Comparison of ENCODE assay signal across 8 mouse cellular contexts in the genomic region with DNA sequence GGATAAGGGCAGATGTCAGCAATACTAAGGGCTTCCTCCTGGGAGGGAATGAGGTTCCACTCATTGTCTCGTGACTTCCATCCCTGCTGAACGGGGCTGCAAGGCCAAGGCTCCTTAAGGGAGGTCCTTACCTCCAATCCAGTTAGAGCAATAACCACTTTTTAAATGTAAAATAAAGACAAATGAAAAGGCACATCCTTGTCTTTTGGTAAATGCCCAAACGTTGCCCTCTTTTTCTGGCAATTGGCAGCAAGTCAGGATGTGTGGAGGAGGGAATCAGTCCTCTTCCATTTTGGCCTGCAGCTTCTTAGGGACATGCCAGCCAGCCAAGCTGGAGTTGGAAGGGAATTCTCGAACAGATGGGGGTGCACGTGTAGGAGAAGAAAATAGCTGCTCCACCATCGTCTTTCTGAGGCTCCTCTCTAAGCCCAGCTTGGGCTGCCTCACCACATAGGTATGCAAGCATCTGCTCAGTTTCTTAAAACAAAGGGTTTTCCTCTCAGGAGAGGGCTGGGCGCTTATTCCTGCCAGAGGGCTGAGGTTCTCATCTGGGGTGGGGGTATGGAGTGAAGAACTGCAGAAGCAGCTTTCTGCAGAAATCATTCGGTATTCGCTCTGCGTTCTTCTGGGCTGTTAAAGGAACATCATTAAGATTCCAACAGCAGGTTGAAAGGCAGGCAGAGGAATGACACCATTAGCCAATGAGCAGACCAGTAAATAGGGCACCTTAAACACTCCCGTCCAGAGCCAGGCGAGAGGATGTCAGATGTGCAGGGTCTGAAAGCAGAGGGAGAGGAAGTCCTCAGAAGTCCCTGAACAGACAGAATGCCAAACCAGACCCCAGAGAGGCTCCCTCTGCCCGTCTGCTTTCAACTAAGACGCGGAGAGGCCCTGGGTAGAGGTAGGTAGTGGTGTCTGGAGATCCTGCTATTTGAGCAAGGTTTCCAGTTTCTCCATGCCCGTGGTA. TPM values are rescaled to one million over a fixed set of nuclear protein-coding genes. Genes with fewer than 3 reads are reported as not detected.
A peak's percentile ranks its signal among the peaks of the same experiment; 100 is the strongest.
DNase-seq lines count a peak whose midpoint lies in the region; ATAC-seq and TF ChIP-seq lines count a peak whose summit lies in the region.
"Had no signal": no experiment of that assay in that cellular context is flagged by ENCODE, and none has a peak within 500 bp of the region (broad histone marks: within the 10 kb centered on the region; RNA-seq: fewer than 3 reads in every experiment).

No protein-coding gene starts in this region.

- peak; percentile 90 to 91 for DNase-seq in cerebellum, postnatal 25 days
- peak; percentile 78 to 85 for DNase-seq in layer of hippocampus, adult 2 months (ENCODE audit: low spot score in 2 of 2)
- no peak for DNase-seq in urinary bladder, postnatal 14 days (ENCODE audit: low spot score)
- no peak for DNase-seq in ovary, postnatal 36 days (ENCODE audit: low spot score)
- DNase-seq in spleen, postnatal 14 days (ENCODE audit: low spot score in 2 of 2), result no peak

- H3K27ac ChIP-seq in layer of hippocampus, adult 2 months, result peak overlapping the region; percentile 84
- H3K27ac ChIP-seq in neural tube, embryonic 13.5 days (replicated peaks), result peak overlapping the region; percentile 74
- H3K27ac ChIP-seq: liver, embryonic 15.5 days had no signal

- peak overlapping the region; percentile 49 for H3K9ac ChIP-seq in neural tube, embryonic 13.5 days
- H3K9ac ChIP-seq: liver, embryonic 15.5 days had no signal

- WGBS in neural tube, embryonic 13.5 days, result 28% methylated on average over 16 of the region's 16 CpGs

- no peak overlapping the region; the same call in 1 of the 2 replicates for H3K4me3 ChIP-seq in layer of hippocampus, adult 2 months
- H3K4me3 ChIP-seq in neural tube, embryonic 13.5 days, result no peak overlapping the region
- H3K4me3 ChIP-seq: liver, embryonic 15.5 days had no signal

- H3K9me3 ChIP-seq in neural tube, embryonic 13.5 days, result no peaks in the 10 kb centered on the region
- H3K9me3 ChIP-seq: liver, embryonic 15.5 days had no signal

- no peak for TF ChIP-seq CTCF in layer of hippocampus, adult 2 months (conservative IDR thresholded peaks at IDR 0.05)

- peaks cover 54% of the 10 kb centered on the region for H3K4me1 ChIP-seq in neural tube, embryonic 13.5 days (replicated peaks)

- H3K4me2 ChIP-seq in neural tube, embryonic 13.5 days, result no peak overlapping the region
- H3K4me2 ChIP-seq: liver, embryonic 15.5 days had no signal

- peak; percentile 63; the same call in 1 of the 2 replicates for ATAC-seq in cerebellum, adult (ENCODE audit: insufficient number of reproducible peaks, low FRiP score, low TSS enrichment)
- ATAC-seq in neural tube, embryonic 13.5 days (ENCODE audit: low read depth), result peak; percentile 42; the same call in 1 of the 2 replicates

- H3K36me3 ChIP-seq in neural tube, embryonic 13.5 days, result peaks cover 25% of the 10 kb centered on the region

- H3K27me3 ChIP-seq in neural tube, embryonic 13.5 days, result no peaks in the 10 kb centered on the region
- H3K27me3 ChIP-seq: liver, embryonic 15.5 days had no signal

RNA-seq across cellular contexts. Expression of a gene that starts 7.9 kb away (rescaled TPM):
- 10 to 100 TPM; 77.5 to 78.6 TPM for total RNA-seq in layer of hippocampus, adult 2 months (2021)
- 24.4 and 24.5 TPM in 2 replicates for polyA plus RNA-seq in neural tube, embryonic 13.5 days (2015; fragmentation: Nextera tagmentation; extraction: Ambion mirVana)

RNA-seq across cellular contexts. Expression of a gene that starts 22.8 kb away (rescaled TPM):
- total RNA-seq in layer of hippocampus, adult 2 months (2021), result 1,000 to 10,000 TPM; 2,418 to 2,601 TPM
- 50.3 and 55.8 TPM in 2 replicates for polyA plus RNA-seq in neural tube, embryonic 13.5 days (2015; fragmentation: Nextera tagmentation; extraction: Ambion mirVana)

RNA-seq across cellular contexts. Expression of a gene that starts 39.3 kb away (rescaled TPM):
- total RNA-seq in layer of hippocampus, adult 2 months (2021), result not detected
- polyA plus RNA-seq in neural tube, embryonic 13.5 days (2015; fragmentation: Nextera tagmentation; extraction: Ambion mirVana), result 0.39 TPM in 1 of 2 replicates, not detected in the other

RNA-seq across cellular contexts. Expression of a gene that starts 44.8 kb away (rescaled TPM):
- 10 to 100 TPM; 33.6 to 36.0 TPM for total RNA-seq in layer of hippocampus, adult 2 months (2021)
- 15.8 and 19.9 TPM in 2 replicates for polyA plus RNA-seq in neural tube, embryonic 13.5 days (2015; fragmentation: Nextera tagmentation; extraction: Ambion mirVana)

RNA-seq across cellular contexts. Expression of a gene that starts 44.9 kb away (rescaled TPM):
- 10 to 100 TPM; 93.4 to 95.1 TPM for total RNA-seq in layer of hippocampus, adult 2 months (2021)
- polyA plus RNA-seq in neural tube, embryonic 13.5 days (2015; fragmentation: Nextera tagmentation; extraction: Ambion mirVana), result 106 and 108 TPM in 2 replicates

Comparison
In these comparisons a context has a peak if more than half of its experiments do, and no peak if none do; other contexts are left out.
1. DNase-seq: peak in cerebellum, postnatal 25 days (2 of 2) and layer of hippocampus, adult 2 months (2 of 2); none in urinary bladder, postnatal 14 days (single experiment), ovary, postnatal 36 days (single experiment) and spleen, postnatal 14 days (0 of 2).